Mouse (Mus musculus): Measurements from ENCODE around the gene Tssk6. TPM values are rescaled to one million over a fixed set of nuclear protein-coding genes. Genes with fewer than 3 reads are reported as not detected.

The Tssk6 gene
- polyA plus RNA-seq, 1 experiment = 0.92 TPM

DNA sequence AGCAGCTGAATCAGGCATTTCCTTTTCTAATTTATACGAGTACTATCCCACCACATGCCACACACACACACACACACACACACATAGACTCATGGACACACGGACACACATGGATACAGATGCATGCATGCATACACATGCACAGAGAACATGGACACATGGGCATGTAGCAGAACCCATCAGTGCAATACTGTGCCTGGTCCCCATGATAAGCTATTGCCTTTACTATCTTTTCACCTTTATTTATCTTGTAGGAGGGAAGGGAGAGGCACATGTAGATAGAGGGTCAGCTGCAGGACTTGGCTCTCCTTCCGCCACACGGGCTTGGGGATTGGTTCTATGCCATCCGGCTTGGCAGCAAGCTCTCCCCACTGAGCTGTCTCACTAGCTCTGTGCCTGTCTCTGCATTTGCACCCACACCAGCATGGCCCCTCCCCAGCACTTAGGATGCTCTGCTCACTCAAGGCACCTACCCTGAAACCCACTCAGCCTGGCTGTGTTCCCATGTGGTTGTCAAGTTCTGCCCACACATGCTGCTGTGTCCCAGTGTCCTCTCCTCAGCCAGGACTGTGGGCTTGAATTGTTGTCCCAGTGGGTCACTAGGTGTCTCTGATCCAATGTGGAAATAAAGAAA, 38.5 kb upstream of the Tssk6 start:
- Histone ChIP-seq H3K27me3 (ENCODE audit: control insufficient read depth, insufficient read depth, insufficient read length) (no peaks in the 10 kb centered on the region), H3K4me2 (ENCODE audit: low read depth) (no peak overlapping the region), H3ac (ENCODE audit: control insufficient read depth, insufficient read length) (no peak overlapping the region), H3K36me3 (ENCODE audit: control insufficient read depth, insufficient read depth) (no peaks in the 10 kb centered on the region), H3K4me3 (no peak overlapping the region), H3K79me2 (ENCODE audit: control insufficient read depth, insufficient read depth) (no peaks in the 10 kb centered on the region)
- TF ChIP-seq E2F4 (IDR thresholded peaks at IDR 0.05; ENCODE audit: insufficient read depth) = no peak
- no peak for TF ChIP-seq MYOG (IDR thresholded peaks at IDR 0.05; ENCODE audit: control insufficient read depth in 1 of 3, insufficient read depth in 1 of 3, insufficient read length in 2 of 3, low read depth in 2 of 3)
- TF ChIP-seq POLR2AphosphoS2 (IDR thresholded peaks at IDR 0.05; ENCODE audit: insufficient read length, low read depth) = no peak
- no peak for TF ChIP-seq POLR2A (IDR thresholded peaks at IDR 0.05; ENCODE audit: insufficient read length, low read depth)
- TF ChIP-seq TCF12 (IDR thresholded peaks at IDR 0.05; ENCODE audit: insufficient read depth, poor library complexity, severe bottlenecking) = no peak
- no peak for TF ChIP-seq USF1 (IDR thresholded peaks at IDR 0.05; ENCODE audit: low read depth)
- no peak for TF ChIP-seq SRF (IDR thresholded peaks at IDR 0.05; ENCODE audit: control insufficient read depth, insufficient read length, low read depth)
- no peak for TF ChIP-seq CEBPB (IDR thresholded peaks at IDR 0.05; ENCODE audit: insufficient read depth, poor library complexity, severe bottlenecking)
- no peak for TF ChIP-seq REST (IDR thresholded peaks at IDR 0.05; ENCODE audit: insufficient read depth, insufficient read length)
- TF ChIP-seq MYOD1 (IDR thresholded peaks at IDR 0.05; ENCODE audit: control insufficient read depth in 1 of 3, insufficient read length in 2 of 3, low read depth in 2 of 3) = no peak
- TF ChIP-seq MAX (IDR thresholded peaks at IDR 0.05; ENCODE audit: low read depth) = no peak
- TF ChIP-seq TCF3 (IDR thresholded peaks at IDR 0.05; ENCODE audit: insufficient read length, low read depth) = no peak

DNA sequence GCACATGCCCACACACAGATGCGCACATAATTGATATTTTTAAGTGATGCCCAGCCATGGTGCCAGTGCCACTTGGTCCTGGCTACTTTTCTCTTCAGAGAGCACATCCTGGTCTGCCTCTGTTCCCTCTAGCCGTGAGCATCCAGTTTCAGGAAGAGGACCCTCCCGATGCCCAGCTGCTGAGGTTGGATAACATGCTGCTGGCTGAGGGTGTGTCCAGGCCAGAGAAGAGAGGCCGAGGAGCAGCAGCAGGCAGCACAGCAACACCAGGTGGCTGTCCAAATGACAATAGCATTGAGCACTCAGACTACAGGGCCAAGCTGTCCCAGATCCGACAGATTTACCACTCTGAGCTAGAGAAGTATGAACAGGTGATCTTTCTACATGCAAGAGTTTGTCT, 37.8 kb upstream of the Tssk6 start:
- TF ChIP-seq MYOG (IDR thresholded peaks at IDR 0.05; ENCODE audit: control insufficient read depth in 1 of 3, insufficient read depth in 1 of 3, insufficient read length in 2 of 3, low read depth in 2 of 3) = no peak
- peak in 1 of 3 experiments; percentile 7 for TF ChIP-seq MYOD1 (IDR thresholded peaks at IDR 0.05; ENCODE audit: control insufficient read depth in 1 of 3, insufficient read length in 2 of 3, low read depth in 2 of 3)
- no peak for TF ChIP-seq POLR2AphosphoS2 (IDR thresholded peaks at IDR 0.05; ENCODE audit: insufficient read length, low read depth)
- TF ChIP-seq CEBPB (IDR thresholded peaks at IDR 0.05; ENCODE audit: insufficient read depth, poor library complexity, severe bottlenecking) = no peak
- no peak for TF ChIP-seq E2F4 (IDR thresholded peaks at IDR 0.05; ENCODE audit: insufficient read depth)
- no peak for TF ChIP-seq POLR2A (IDR thresholded peaks at IDR 0.05; ENCODE audit: insufficient read length, low read depth)
- TF ChIP-seq MAX (IDR thresholded peaks at IDR 0.05; ENCODE audit: low read depth) = no peak
- Histone ChIP-seq H3K4me3 (no peak overlapping the region), H3K4me2 (ENCODE audit: low read depth) (no peak overlapping the region), H3K79me2 (ENCODE audit: control insufficient read depth, insufficient read depth) (no peaks in the 10 kb centered on the region), H3K27me3 (ENCODE audit: control insufficient read depth, insufficient read depth, insufficient read length) (no peaks in the 10 kb centered on the region), H3ac (ENCODE audit: control insufficient read depth, insufficient read length) (no peak overlapping the region), H3K36me3 (ENCODE audit: control insufficient read depth, insufficient read depth) (no peaks in the 10 kb centered on the region)

DNA sequence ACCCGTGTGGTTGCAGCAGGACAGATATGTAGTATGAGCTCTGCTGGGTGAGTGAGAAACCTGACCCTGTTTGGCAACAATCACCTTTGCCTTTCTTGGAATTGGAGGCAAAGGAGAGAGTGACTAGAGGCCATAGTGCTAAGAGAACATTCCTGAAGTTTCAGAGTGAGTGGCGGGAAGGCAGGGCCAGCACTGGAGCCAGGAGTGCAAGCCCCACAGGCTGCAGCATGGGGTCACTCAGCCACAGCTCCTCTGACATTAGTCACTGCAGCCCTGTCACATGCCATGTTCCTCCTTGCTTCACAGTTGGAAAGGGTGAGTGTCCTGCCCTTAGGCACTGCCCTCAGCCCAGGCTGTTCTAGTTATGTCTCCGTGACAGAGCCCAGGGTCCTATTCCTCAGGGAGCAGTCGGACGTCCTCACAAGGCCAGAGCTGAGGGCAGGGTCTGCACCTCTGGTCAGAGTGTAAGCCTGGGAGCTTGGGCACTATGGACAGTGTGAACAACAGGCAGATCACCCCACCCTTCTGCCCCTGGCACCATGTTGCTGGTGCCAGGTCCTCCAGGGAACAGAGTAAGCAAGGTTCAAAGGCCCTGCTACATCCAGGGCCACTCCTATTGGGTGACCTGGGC, 34.2 kb upstream of the Tssk6 start:
- H3K4me2 ChIP-seq (ENCODE audit: low read depth) = no peak overlapping the region
- TF ChIP-seq E2F4 (IDR thresholded peaks at IDR 0.05; ENCODE audit: insufficient read depth) = no peak
- H3K79me2 ChIP-seq (ENCODE audit: control insufficient read depth, insufficient read depth) = no peaks in the 10 kb centered on the region
- H3K36me3 ChIP-seq (ENCODE audit: control insufficient read depth, insufficient read depth) = no peaks in the 10 kb centered on the region
- no peaks in the 10 kb centered on the region for H3K27me3 ChIP-seq (ENCODE audit: control insufficient read depth, insufficient read depth, insufficient read length)
- no peak overlapping the region for H3K4me3 ChIP-seq
- no peak overlapping the region for H3ac ChIP-seq (ENCODE audit: control insufficient read depth, insufficient read length)

DNA sequence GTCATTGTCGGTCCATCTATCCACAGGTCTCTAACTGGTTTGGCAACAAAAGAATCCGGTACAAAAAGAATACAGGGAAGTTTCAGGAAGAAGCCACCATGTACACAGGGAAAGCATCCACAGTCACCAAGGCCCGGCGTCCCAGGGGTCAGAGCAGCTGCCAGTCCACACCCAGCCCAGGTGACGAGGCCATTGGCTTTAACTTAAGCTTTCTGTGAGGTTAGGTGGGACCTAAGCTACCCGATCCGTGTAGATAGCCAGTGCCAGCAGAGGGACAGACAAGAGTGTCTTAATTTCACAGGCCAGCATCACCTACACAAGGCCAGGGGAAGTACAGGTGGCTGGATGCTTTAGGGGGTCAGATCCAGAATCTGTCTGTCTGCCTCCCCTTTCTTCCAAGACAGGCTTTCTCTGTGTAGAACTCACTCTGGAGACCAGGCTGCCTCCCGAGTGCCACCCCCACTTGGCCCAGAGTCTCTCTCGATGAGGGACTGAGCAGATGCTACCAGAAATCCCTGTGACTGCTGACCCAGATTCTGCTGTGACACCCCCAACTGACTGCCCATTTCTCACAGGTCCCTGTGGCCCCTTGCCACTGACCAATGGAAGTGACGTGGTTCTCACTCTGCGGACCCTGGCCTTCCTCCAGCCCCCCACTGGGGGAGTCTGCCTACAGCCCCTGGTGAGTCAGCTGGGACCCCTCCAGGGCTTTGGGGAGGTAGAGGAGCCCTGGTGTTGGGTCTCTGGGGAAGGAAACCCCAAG, 31.8 kb upstream of the Tssk6 start:
- TF ChIP-seq POLR2A (IDR thresholded peaks at IDR 0.05; ENCODE audit: insufficient read length, low read depth) (no peak), MAX (IDR thresholded peaks at IDR 0.05; ENCODE audit: low read depth) (no peak), SRF (IDR thresholded peaks at IDR 0.05; ENCODE audit: control insufficient read depth, insufficient read length, low read depth) (no peak), CEBPB (IDR thresholded peaks at IDR 0.05; ENCODE audit: insufficient read depth, poor library complexity, severe bottlenecking) (no peak), E2F4 (IDR thresholded peaks at IDR 0.05; ENCODE audit: insufficient read depth) (no peak), TCF12 (IDR thresholded peaks at IDR 0.05; ENCODE audit: insufficient read depth, poor library complexity, severe bottlenecking) (no peak), REST (IDR thresholded peaks at IDR 0.05; ENCODE audit: insufficient read depth, insufficient read length) (no peak), USF1 (IDR thresholded peaks at IDR 0.05; ENCODE audit: low read depth) (no peak), TCF3 (IDR thresholded peaks at IDR 0.05; ENCODE audit: insufficient read length, low read depth) (no peak), MYOG (IDR thresholded peaks at IDR 0.05; ENCODE audit: control insufficient read depth in 1 of 3, insufficient read depth in 1 of 3, insufficient read length in 2 of 3, low read depth in 2 of 3) (no peak), POLR2AphosphoS2 (IDR thresholded peaks at IDR 0.05; ENCODE audit: insufficient read length, low read depth) (no peak), MYOD1 (IDR thresholded peaks at IDR 0.05; ENCODE audit: control insufficient read depth in 1 of 3, insufficient read length in 2 of 3, low read depth in 2 of 3) (no peak)
- Histone ChIP-seq H3K36me3 (ENCODE audit: control insufficient read depth, insufficient read depth) (no peaks in the 10 kb centered on the region), H3K27me3 (ENCODE audit: control insufficient read depth, insufficient read depth, insufficient read length) (no peaks in the 10 kb centered on the region), H3K4me2 (ENCODE audit: low read depth) (no peak overlapping the region), H3K79me2 (ENCODE audit: control insufficient read depth, insufficient read depth) (no peaks in the 10 kb centered on the region), H3K4me3 (no peak overlapping the region), H3ac (ENCODE audit: control insufficient read depth, insufficient read length) (no peak overlapping the region)
